Mouse (Mus musculus): ENCODE data around the gene Gm28048. TPM values are rescaled to one million over a fixed set of nuclear protein-coding genes. Genes with fewer than 3 reads are reported as not detected.

Gene Gm28048
- polyA plus RNA-seq, 1 experiment, result 0.05 TPM

DNA sequence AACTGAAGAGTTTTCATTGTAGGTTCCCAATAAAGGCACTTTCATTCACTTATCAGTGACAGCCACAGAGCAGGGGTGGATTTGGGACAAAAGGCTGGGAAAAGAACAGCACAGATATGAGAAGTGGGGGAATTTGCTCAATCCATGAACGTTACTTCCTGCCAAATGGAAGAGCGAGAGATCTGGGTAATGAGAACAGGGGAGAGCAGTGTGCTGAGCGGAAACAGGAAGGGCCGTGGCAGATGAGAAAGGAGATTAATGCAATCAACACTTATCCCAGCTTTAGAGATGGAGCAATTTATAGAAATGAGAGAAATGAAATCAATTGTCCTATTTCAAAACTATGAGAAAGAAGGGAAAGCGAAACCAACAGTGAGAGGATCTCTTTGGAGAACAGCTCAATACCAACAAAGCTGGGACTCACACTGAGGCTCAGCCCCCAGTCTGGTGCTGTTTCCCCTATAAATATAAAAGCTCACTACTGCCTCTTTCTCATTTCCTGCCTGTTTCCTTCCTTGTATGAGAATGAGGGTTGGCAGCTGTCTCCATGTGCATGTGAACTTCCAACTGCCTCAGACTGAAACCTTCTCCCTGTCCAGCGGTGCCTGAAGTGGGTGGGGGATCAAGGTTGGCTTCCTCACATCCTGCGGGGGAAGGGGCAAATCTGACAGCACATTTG is 110.1 kb downstream of the Gm28048 start:
- H3K27ac ChIP-seq (ENCODE audit: insufficient read depth, low read length), result peak overlapping the region; percentile 69
- TF ChIP-seq CTCF (IDR thresholded peaks at IDR 0.05; ENCODE audit: extremely low read depth, insufficient read depth, insufficient read length, insufficient replicate concordance) (no peak), POLR2A (IDR thresholded peaks at IDR 0.05; ENCODE audit: low read depth, low read length) (no peak)
- H3K4me3 ChIP-seq (ENCODE audit: extremely low read depth, insufficient read depth, insufficient read length), result peak overlapping the region; percentile 20
- H3K36me3 ChIP-seq (ENCODE audit: control insufficient read depth, insufficient read depth, low read length), result no peaks in the 10 kb centered on the region
- H3K27me3 ChIP-seq (ENCODE audit: control insufficient read depth, insufficient read depth, low read length), result no peaks in the 10 kb centered on the region
- H3K4me1 ChIP-seq (ENCODE audit: control insufficient read depth, insufficient read depth, insufficient read length), result peaks cover 16% of the 10 kb centered on the region
- 5% methylated on average over 7 of the region's 7 CpGs for WGBS
- DNase-seq (ENCODE audit: low read depth in 1 of 2, low spot score in 2 of 2), result no peak

DNA sequence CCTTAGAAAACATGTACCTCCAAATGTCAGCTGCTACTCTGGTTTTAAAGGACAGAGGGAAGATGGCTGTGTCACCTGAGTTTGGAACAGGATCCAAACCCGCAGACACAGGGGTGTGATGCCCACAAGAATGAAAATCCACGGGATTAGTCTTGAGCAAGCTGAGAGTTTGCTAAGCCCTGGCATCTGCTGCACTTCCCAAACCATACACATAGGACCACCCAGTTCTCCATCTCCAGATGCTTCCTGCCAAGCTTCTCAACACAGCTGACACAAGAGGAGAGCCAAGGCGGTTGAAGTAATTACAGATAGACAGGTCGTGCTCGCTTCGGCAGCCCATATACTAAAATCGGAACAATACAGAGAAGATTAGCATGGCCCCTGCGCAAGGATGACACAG is 113.3 kb downstream of the Gm28048 start:
- no peak for TF ChIP-seq POLR2A (IDR thresholded peaks at IDR 0.05; ENCODE audit: low read depth, low read length)
- TF ChIP-seq CTCF (IDR thresholded peaks at IDR 0.05; ENCODE audit: extremely low read depth, insufficient read depth, insufficient read length, insufficient replicate concordance), result no peak
- no peaks in the 10 kb centered on the region for H3K27me3 ChIP-seq (ENCODE audit: control insufficient read depth, insufficient read depth, low read length)
- peaks cover 16% of the 10 kb centered on the region for H3K4me1 ChIP-seq (ENCODE audit: control insufficient read depth, insufficient read depth, insufficient read length)
- WGBS, result 77% methylated on average over 8 of the region's 8 CpGs
- no peak overlapping the region for H3K4me3 ChIP-seq (ENCODE audit: extremely low read depth, insufficient read depth, insufficient read length)
- no peak overlapping the region for H3K27ac ChIP-seq (ENCODE audit: insufficient read depth, low read length)
- H3K36me3 ChIP-seq (ENCODE audit: control insufficient read depth, insufficient read depth, low read length), result no peaks in the 10 kb centered on the region
- DNase-seq (ENCODE audit: low read depth in 1 of 2, low spot score in 2 of 2), result no peak

DNA sequence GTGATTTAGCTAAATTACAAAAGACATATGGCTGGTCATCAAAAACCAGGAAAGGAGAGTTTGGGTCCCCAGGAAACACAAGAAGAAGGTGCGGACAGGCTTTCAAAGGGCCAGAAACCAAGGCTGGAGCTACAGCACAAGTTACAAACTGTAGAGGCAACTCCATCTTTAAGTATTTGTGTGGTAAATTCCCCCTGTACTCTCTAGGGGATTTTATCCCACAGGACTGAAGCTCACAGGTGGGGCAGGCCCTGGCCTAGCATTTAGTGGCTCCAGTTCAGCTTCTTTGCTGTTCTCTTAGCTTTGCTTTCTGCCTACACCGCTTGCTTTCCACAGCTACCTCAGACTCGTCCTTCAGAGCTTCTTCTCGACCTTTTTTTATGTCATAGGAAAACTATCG is 114.2 kb downstream of the Gm28048 start:
- no peak for DNase-seq (ENCODE audit: low read depth in 1 of 2, low spot score in 2 of 2)
- 83% methylated on average over 5 of the region's 5 CpGs for WGBS
- no peak overlapping the region for H3K27ac ChIP-seq (ENCODE audit: insufficient read depth, low read length)
- no peaks in the 10 kb centered on the region for H3K27me3 ChIP-seq (ENCODE audit: control insufficient read depth, insufficient read depth, low read length)
- TF ChIP-seq CTCF (IDR thresholded peaks at IDR 0.05; ENCODE audit: extremely low read depth, insufficient read depth, insufficient read length, insufficient replicate concordance), result no peak
- TF ChIP-seq POLR2A (IDR thresholded peaks at IDR 0.05; ENCODE audit: low read depth, low read length), result no peak
- H3K4me1 ChIP-seq (ENCODE audit: control insufficient read depth, insufficient read depth, insufficient read length), result peaks cover 13% of the 10 kb centered on the region
- H3K36me3 ChIP-seq (ENCODE audit: control insufficient read depth, insufficient read depth, low read length), result no peaks in the 10 kb centered on the region
- no peak overlapping the region for H3K4me3 ChIP-seq (ENCODE audit: extremely low read depth, insufficient read depth, insufficient read length)

DNA sequence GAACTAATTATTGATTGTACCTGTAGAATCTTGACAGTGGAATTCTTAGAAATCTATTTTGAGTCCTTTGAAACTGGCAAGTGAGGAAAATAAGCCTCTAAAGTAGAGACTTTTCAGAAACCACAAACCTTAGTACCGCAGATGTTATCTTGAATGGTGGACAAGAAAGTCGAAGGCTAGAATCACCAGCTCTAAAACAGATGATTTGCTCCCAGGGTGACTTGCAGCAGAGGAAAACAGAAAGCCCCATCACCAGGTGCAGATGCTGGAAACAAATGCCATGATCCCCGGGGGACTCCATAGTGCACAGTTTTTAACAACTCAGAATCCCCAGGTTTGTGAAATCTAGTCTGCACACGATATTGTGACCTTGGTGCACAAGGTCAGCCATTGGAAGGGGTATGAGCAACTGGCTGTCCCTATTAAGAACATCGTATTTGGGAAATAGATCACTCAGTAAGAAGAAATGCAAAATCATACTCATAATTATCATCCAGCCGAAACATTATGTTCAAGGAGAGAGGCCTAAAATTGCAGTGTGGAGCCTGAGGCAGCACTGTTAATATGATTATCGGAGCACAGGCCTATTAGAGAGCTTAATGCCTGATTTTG is 116.1 kb downstream of the Gm28048 start:
- Histone ChIP-seq H3K27ac (ENCODE audit: insufficient read depth, low read length) (no peak overlapping the region), H3K4me3 (ENCODE audit: extremely low read depth, insufficient read depth, insufficient read length) (no peak overlapping the region), H3K4me1 (ENCODE audit: control insufficient read depth, insufficient read depth, insufficient read length) (peaks cover 2% of the 10 kb centered on the region; the same call in 1 of the 2 replicates), H3K36me3 (ENCODE audit: control insufficient read depth, insufficient read depth, low read length) (no peaks in the 10 kb centered on the region), H3K27me3 (ENCODE audit: control insufficient read depth, insufficient read depth, low read length) (no peaks in the 10 kb centered on the region)
- DNase-seq (ENCODE audit: low read depth in 1 of 2, low spot score in 2 of 2), result no peak
- TF ChIP-seq CTCF (IDR thresholded peaks at IDR 0.05; ENCODE audit: extremely low read depth, insufficient read depth, insufficient read length, insufficient replicate concordance) (no peak), POLR2A (IDR thresholded peaks at IDR 0.05; ENCODE audit: low read depth, low read length) (no peak)
- WGBS, result 44% methylated on average over 7 of the region's 7 CpGs

DNA sequence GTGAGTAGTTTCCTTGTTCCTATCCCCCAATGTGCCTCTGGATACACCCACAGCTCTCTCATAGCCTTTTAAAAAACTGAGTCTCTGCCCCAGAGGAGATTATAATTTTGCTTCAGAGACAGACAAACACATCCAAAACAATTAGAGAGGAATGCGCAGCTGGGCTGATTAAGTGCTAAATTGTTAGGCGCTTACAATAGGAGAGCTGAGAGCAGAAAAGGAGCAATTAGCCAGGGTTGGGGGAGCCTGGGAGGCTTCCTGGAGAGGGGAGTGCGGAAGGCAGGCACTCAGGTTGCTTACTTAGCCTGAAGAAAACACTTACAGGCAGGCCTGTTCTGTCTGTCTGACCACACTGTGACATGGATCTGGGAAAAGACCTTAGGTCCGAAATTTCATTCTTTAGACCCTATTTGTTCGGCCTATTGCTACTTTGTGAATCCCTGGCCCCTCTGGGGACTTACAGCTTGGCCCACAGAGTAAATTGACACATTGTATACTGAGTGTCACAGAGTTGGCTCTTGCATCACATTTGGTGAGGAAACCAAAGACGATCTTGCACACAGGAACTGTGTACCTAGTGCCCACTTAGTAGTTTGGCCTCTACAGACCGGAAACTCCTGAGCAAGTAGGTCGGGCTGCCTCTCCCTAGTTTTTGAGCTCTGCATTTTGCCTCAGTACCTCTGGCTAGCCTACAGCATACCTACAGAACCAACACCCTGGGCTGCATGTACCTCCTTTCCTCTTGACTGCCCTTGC is 117.4 kb downstream of the Gm28048 start:
- Histone ChIP-seq H3K27me3 (ENCODE audit: control insufficient read depth, insufficient read depth, low read length) (no peaks in the 10 kb centered on the region), H3K4me3 (ENCODE audit: extremely low read depth, insufficient read depth, insufficient read length) (no peak overlapping the region), H3K4me1 (ENCODE audit: control insufficient read depth, insufficient read depth, insufficient read length) (peaks cover 4% of the 10 kb centered on the region; the same call in 1 of the 2 replicates), H3K27ac (ENCODE audit: insufficient read depth, low read length) (no peak overlapping the region), H3K36me3 (ENCODE audit: control insufficient read depth, insufficient read depth, low read length) (no peaks in the 10 kb centered on the region)
- 85% methylated on average over 8 of the region's 8 CpGs for WGBS
- TF ChIP-seq POLR2A (IDR thresholded peaks at IDR 0.05; ENCODE audit: low read depth, low read length), result no peak
- TF ChIP-seq CTCF (IDR thresholded peaks at IDR 0.05; ENCODE audit: extremely low read depth, insufficient read depth, insufficient read length, insufficient replicate concordance), result no peak
- DNase-seq (ENCODE audit: low read depth in 1 of 2, low spot score in 2 of 2), result no peak

DNA sequence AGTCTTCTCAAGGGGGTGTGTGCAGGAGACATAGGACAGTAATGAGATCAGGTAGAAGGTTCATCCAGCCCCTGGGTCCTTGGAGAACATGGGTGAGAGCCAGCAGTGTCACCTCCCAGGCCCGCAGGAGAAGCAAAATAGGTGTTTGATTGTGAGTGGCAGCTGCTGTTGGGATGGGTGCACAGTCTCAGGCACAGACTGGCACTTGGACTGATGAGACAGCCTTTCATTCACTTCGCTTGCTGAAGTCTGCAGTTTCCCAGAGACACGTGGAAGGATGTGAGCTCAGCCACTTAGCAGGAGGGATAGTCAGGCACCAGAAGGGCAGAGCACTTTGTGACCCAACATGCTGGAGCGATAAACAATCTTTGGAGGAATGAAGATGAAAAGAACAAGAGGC is 118.3 kb downstream of the Gm28048 start:
- Histone ChIP-seq H3K27me3 (ENCODE audit: control insufficient read depth, insufficient read depth, low read length) (no peaks in the 10 kb centered on the region), H3K4me3 (ENCODE audit: extremely low read depth, insufficient read depth, insufficient read length) (no peak overlapping the region), H3K36me3 (ENCODE audit: control insufficient read depth, insufficient read depth, low read length) (no peaks in the 10 kb centered on the region), H3K4me1 (ENCODE audit: control insufficient read depth, insufficient read depth, insufficient read length) (peaks cover 4% of the 10 kb centered on the region; the same call in 1 of the 2 replicates), H3K27ac (ENCODE audit: insufficient read depth, low read length) (no peak overlapping the region)
- TF ChIP-seq POLR2A (IDR thresholded peaks at IDR 0.05; ENCODE audit: low read depth, low read length) (no peak), CTCF (IDR thresholded peaks at IDR 0.05; ENCODE audit: extremely low read depth, insufficient read depth, insufficient read length, insufficient replicate concordance) (no peak)
- DNase-seq (ENCODE audit: low read depth in 1 of 2, low spot score in 2 of 2), result no peak
- 85% methylated on average over 4 of the region's 4 CpGs for WGBS
